Mouse (Mus musculus): ENCODE data around the gene Dlgap1.

- TF ChIP-seq CTCF (conservative IDR thresholded peaks at IDR 0.05; ENCODE audit: low read length) (no peak), NANOG (IDR thresholded peaks at IDR 0.05; ENCODE audit: borderline replicate concordance, low read length) (no peak), POU5F1 (IDR thresholded peaks at IDR 0.05; ENCODE audit: borderline replicate concordance, low read length) (no peak)
Observed at GRCm38 (mm10) chr17:70316327-70316726, 347.5 kb downstream of the Dlgap1 start.
